Mouse (Mus musculus): Measurements from ENCODE around the gene Ces4a. TPM values are rescaled to one million over a fixed set of nuclear protein-coding genes. Genes with fewer than 3 reads are reported as not detected.
"Not testable (repeated sequence)": the region's sequence is repeated elsewhere in the genome, so short reads cannot be mapped to it uniquely, and the experiment has no call there.

Gene Ces4a
- not detected in 2 replicates for polyA plus RNA-seq (2016; fragmentation: Nextera tagmentation; extraction: Ambion mirVana)

GRCm38 (mm10) chr8:105131509-105131908 lies at the start of gene Ces4a:
Gene Ces4a (plus strand): TSS chr8:105131800.
- no peak for DNase-seq (ENCODE audit: low spot score)
- Histone ChIP-seq H3K27me3 (ENCODE audit: low read depth, poor library complexity, severe bottlenecking) (no peaks in the 10 kb centered on the region), H3K36me3 (no peaks in the 10 kb centered on the region), H3K9me3 (replicated peaks) (no peaks in the 10 kb centered on the region), H3K27ac (no peak within 1 kb of the TSS), H3K4me1 (no peaks in the 10 kb centered on the region), H3K4me3 (no peak within 1 kb of the TSS)
- WGBS, result 87% methylated on average over 5 of the region's 5 CpGs

DNA sequence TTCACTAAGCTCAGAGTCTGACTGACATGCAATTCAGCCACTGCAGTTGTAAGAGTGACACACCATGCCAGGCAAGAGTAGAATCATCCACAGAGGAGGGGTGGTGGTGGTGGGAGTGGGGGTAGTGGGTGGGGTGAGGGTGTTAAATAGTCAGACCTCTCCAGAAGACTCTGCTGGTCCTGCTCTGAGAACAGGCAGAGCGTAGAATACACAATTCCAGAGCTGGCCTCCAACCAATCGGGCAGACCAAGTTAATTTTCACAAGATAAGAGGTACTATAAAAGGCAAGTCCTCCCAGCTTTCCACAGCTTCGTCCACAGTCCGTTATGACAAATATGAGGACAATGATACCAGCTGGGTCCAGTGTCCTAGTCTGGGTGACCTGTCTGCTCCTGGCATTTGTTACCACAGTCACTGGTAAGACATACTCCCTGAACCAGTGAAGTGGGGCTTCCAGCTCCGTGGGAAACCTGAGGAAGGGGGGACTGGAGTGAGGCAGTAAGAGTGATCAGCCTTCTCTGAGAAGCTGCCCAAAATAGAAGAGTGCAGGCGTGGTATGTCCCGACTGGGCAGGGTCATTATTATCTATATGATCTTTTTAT lies 48.0 kb upstream of the Ces4a start, which contains the start of gene Ces3b:
Gene Ces3b, plus strand, starts transcription at position 305 of the 602 bp plus-strand sequence.
- DNase-seq (ENCODE audit: low spot score), result no peak
- no peak within 1 kb of the TSS for H3K27ac ChIP-seq
- H3K4me1 ChIP-seq, result no peaks in the 10 kb centered on the region
- no peaks in the 10 kb centered on the region for H3K9me3 ChIP-seq (replicated peaks)
- no peaks in the 10 kb centered on the region for H3K36me3 ChIP-seq
- WGBS, result 84% methylated on average over 7 of the region's 7 CpGs
- no peaks in the 10 kb centered on the region for H3K27me3 ChIP-seq (ENCODE audit: low read depth, poor library complexity, severe bottlenecking)
- no peak within 1 kb of the TSS for H3K4me3 ChIP-seq

DNA sequence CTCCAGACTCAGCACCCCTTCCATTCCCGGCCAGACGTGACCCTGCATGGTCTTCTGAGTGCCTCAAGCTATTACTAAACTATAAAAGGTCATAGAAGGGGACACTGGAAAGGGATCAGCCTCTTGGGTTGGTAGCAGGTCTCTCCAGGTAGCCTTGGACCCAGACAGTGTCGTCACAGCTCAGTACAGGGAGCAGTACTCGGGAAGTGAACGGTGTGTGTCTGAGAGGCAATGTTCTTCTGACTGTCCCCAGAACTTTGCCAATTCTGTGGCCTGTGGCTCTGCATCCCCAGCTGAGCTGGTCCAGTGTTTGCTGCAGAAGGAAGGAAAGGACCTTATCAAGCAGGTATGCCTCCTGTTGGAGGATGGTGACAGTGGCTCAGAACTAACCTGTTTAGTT lies 43.4 kb upstream of the Ces4a start:
- H3K27me3 ChIP-seq (ENCODE audit: low read depth, poor library complexity, severe bottlenecking); H3K4me3 ChIP-seq; H3K4me1 ChIP-seq; H3K27ac ChIP-seq; H3K36me3 ChIP-seq; DNase-seq (ENCODE audit: low spot score); H3K9me3 ChIP-seq (replicated peaks): not testable (repeated sequence)
- 82% methylated on average over 5 of the region's 5 CpGs for WGBS

GRCm38 (mm10) chr8:105088581-105088980 lies 43.0 kb upstream of the Ces4a start:
- Histone ChIP-seq H3K4me1 (no peaks in the 10 kb centered on the region), H3K36me3 (no peaks in the 10 kb centered on the region)
- WGBS, result 71% methylated on average over 4 of the region's 4 CpGs

DNA sequence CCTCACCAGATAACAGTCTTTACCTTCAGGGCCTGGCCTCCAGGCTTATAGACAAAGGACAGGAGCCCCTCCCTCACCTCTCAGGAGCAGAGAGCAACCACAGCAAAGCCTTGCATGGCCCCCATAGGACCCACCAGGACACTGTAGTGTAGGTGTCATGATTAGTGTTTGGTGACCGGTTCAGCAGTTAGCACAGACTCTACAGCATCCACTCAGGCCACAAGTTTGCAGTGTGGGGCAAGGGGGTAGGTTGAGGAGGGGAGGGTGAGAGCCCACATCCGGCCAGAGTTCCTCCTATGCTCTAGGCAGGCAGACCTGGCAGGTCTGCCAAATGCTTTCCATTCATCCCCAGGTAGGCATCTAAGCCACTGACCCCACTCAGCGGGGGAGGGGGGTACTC lies 37.6 kb upstream of the Ces4a start:
- Histone ChIP-seq H3K36me3 (no peaks in the 10 kb centered on the region), H3K27ac (no peak overlapping the region), H3K4me1 (no peaks in the 10 kb centered on the region), H3K27me3 (ENCODE audit: low read depth, poor library complexity, severe bottlenecking) (no peaks in the 10 kb centered on the region), H3K4me3 (no peak overlapping the region), H3K9me3 (replicated peaks) (no peaks in the 10 kb centered on the region)
- 93% methylated on average over 3 of the region's 3 CpGs for WGBS
- peak; percentile 10 for DNase-seq (ENCODE audit: low spot score)

More at GRCm38 (mm10) chr8:105088581-105088980, 43.0 kb upstream of the Ces4a start:
- Histone ChIP-seq H3K27ac (no peak overlapping the region), H3K27me3 (ENCODE audit: low read depth, poor library complexity, severe bottlenecking) (no peaks in the 10 kb centered on the region), H3K9me3 (replicated peaks) (no peaks in the 10 kb centered on the region), H3K4me3 (no peak overlapping the region)
- DNase-seq (ENCODE audit: low spot score), result no peak

GRCm38 (mm10) chr8:105102101-105102785 lies 29.4 kb upstream of the Ces4a start:
- H3K9me3 ChIP-seq (replicated peaks); H3K4me1 ChIP-seq; H3K27ac ChIP-seq; H3K36me3 ChIP-seq; H3K27me3 ChIP-seq (ENCODE audit: low read depth, poor library complexity, severe bottlenecking); H3K4me3 ChIP-seq; DNase-seq (ENCODE audit: low spot score): not testable (repeated sequence)
- WGBS, result 89% methylated on average over 4 of the region's 4 CpGs

DNA sequence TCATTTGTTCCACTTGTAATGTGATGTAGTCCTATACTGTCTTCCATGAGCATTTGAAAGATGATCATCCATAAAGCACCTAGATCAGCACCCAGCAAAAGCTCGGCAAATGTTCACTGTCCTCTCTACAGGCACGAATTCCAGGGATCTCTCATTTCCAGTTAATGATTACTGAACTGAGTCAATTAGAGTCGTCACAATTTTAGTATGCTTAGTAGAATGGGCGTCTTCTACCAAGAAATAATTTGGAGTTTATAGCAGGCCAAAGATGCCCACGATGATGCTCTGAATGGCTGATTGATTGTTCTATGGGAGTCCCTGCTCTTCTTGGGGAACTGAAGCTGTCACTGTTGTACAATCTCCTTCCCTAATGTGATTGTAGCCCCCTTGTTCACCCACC lies 27.9 kb upstream of the Ces4a start:
- 84% methylated on average over 5 of the region's 5 CpGs for WGBS
- DNase-seq (ENCODE audit: low spot score); H3K9me3 ChIP-seq (replicated peaks); H3K4me1 ChIP-seq; H3K27ac ChIP-seq; H3K27me3 ChIP-seq (ENCODE audit: low read depth, poor library complexity, severe bottlenecking); H3K4me3 ChIP-seq; H3K36me3 ChIP-seq: not testable (repeated sequence)

GRCm38 (mm10) chr8:105104220-105104619 lies 27.4 kb upstream of the Ces4a start:
- H3K9me3 ChIP-seq (replicated peaks), result no peaks in the 10 kb centered on the region
- 89% methylated on average over 3 of the region's 3 CpGs for WGBS
- no peaks in the 10 kb centered on the region for H3K36me3 ChIP-seq
- no peaks in the 10 kb centered on the region for H3K4me1 ChIP-seq
- DNase-seq (ENCODE audit: low spot score), result no peak
- H3K4me3 ChIP-seq, result no peak overlapping the region
- no peaks in the 10 kb centered on the region for H3K27me3 ChIP-seq (ENCODE audit: low read depth, poor library complexity, severe bottlenecking)
- H3K27ac ChIP-seq, result no peak overlapping the region

- no peak for DNase-seq (ENCODE audit: low spot score)
- Histone ChIP-seq H3K36me3 (no peaks in the 10 kb centered on the region), H3K9me3 (replicated peaks) (no peaks in the 10 kb centered on the region), H3K27ac (no peak overlapping the region), H3K4me1 (no peaks in the 10 kb centered on the region), H3K27me3 (ENCODE audit: low read depth, poor library complexity, severe bottlenecking) (no peaks in the 10 kb centered on the region), H3K4me3 (no peak overlapping the region)
- 90% methylated on average over 9 of the region's 9 CpGs for WGBS
Observed at GRCm38 (mm10) chr8:105129864-105130263, 1.7 kb upstream of the Ces4a start.

- H3K9me3 ChIP-seq (replicated peaks), result no peaks in the 10 kb centered on the region
- peaks cover 4% of the 10 kb centered on the region; the same call in 1 of the 2 replicates for H3K4me1 ChIP-seq
- no peak overlapping the region for H3K4me3 ChIP-seq
- H3K36me3 ChIP-seq, result no peaks in the 10 kb centered on the region
- DNase-seq (ENCODE audit: low spot score), result peak; percentile 67
- no peak overlapping the region for H3K27ac ChIP-seq
- WGBS, result 37% methylated on average over 4 of the region's 4 CpGs
- peaks cover 14% of the 10 kb centered on the region for H3K27me3 ChIP-seq (ENCODE audit: low read depth, poor library complexity, severe bottlenecking)
Observed at GRCm38 (mm10) chr8:105138423-105138822, 6.8 kb downstream of the Ces4a start.

DNA sequence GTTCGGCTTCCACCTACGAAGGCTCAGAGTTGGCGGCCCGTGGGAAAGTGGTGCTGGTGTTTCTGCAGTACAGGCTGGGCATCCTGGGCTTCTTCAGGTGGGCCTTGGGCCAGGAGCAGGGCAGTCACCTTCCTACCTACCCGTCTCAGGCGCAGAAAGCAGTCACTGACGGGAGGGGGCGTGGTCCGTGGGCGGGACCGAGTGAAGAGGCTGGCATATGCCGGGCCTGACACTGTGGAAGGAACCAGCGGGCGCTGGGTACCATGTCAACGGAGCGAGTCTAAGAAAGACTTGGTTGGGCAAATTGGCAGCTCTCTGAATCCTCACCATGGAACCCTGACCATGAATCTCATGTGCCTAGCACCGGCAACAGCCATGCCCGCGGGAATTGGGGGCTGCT lies 10.8 kb downstream of the Ces4a start:
- Histone ChIP-seq H3K4me3 (peak overlapping the region; percentile 6; the same call in 1 of the 2 replicates), H3K36me3 (no peaks in the 10 kb centered on the region), H3K27ac (no peak overlapping the region), H3K9me3 (replicated peaks) (no peaks in the 10 kb centered on the region), H3K27me3 (ENCODE audit: low read depth, poor library complexity, severe bottlenecking) (peaks cover 14% of the 10 kb centered on the region), H3K4me1 (peaks cover 4% of the 10 kb centered on the region; the same call in 1 of the 2 replicates)
- 33% methylated on average over 19 of the region's 19 CpGs for WGBS
- DNase-seq (ENCODE audit: low spot score), result no peak

- no peak for DNase-seq (ENCODE audit: low spot score)
- Histone ChIP-seq H3K9me3 (replicated peaks) (no peaks in the 10 kb centered on the region), H3K36me3 (no peaks in the 10 kb centered on the region), H3K4me1 (peaks cover 13% of the 10 kb centered on the region), H3K27me3 (ENCODE audit: low read depth, poor library complexity, severe bottlenecking) (peaks cover 42% of the 10 kb centered on the region), H3K4me3 (no peak overlapping the region), H3K27ac (no peak overlapping the region)
- 64% methylated on average over 4 of the region's 4 CpGs for WGBS
Observed at GRCm38 (mm10) chr8:105151654-105152053, 20.1 kb downstream of the Ces4a start.

DNA sequence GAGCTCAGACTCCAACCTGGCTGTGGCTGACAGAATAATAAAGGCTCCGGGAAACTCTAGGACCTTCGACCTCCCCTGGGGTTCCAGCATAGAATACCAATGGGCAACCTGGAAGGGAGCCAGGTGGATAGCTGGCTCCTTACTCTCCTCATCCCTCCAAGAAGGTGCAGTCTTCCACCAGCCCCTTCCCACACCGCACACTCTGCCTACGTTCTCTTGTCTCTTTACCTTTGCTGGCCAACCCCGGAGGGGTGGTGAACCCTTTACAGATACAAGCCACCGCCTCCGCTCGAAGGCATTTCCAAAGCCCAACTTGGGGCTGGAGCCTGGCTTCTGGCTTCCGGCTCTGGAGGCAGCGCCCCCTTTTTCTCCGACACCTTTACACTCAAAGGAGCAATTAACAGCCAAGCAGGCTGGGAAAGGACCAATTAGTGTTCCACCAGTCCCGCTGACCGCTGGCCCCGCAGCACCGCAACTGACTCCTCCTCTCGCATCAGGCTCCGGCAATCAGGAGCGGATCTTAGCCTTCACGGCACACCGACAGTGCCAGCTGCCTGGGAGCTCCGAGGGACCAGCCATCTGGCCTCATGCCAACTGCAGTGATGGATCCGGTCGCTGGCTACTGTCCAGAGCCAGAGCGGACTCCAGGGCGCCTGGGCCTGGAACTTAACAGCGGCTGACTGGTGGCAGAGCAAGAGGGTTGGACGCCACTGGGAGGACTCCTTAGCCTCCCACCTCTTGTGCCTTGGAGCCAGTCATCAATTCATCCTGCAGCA lies 21.2 kb downstream of the Ces4a start:
- Histone ChIP-seq H3K9me3 (replicated peaks) (no peaks in the 10 kb centered on the region), H3K36me3 (no peaks in the 10 kb centered on the region), H3K27me3 (ENCODE audit: low read depth, poor library complexity, severe bottlenecking) (peaks cover 42% of the 10 kb centered on the region), H3K4me1 (peaks cover 13% of the 10 kb centered on the region), H3K27ac (peak overlapping the region; percentile 14; the same call in 1 of the 2 replicates), H3K4me3 (peak overlapping the region; percentile 50)
- peak; percentile 76 for DNase-seq (ENCODE audit: low spot score)
- WGBS, result 2% methylated on average over 27 of the region's 27 CpGs

Data from limb, embryonic 10.5 days (tissue).